Mouse (Mus musculus) ovary, postnatal 36 days (tissue): ENCODE measurements around the gene Elavl2.

Experiments
- DNase-seq: peaks from one replicate; pipeline ENCODE4 v3.0.0; 2022; ENCODE audit warnings: low spot score, mixed read lengths

Gene Elavl2

DNA sequence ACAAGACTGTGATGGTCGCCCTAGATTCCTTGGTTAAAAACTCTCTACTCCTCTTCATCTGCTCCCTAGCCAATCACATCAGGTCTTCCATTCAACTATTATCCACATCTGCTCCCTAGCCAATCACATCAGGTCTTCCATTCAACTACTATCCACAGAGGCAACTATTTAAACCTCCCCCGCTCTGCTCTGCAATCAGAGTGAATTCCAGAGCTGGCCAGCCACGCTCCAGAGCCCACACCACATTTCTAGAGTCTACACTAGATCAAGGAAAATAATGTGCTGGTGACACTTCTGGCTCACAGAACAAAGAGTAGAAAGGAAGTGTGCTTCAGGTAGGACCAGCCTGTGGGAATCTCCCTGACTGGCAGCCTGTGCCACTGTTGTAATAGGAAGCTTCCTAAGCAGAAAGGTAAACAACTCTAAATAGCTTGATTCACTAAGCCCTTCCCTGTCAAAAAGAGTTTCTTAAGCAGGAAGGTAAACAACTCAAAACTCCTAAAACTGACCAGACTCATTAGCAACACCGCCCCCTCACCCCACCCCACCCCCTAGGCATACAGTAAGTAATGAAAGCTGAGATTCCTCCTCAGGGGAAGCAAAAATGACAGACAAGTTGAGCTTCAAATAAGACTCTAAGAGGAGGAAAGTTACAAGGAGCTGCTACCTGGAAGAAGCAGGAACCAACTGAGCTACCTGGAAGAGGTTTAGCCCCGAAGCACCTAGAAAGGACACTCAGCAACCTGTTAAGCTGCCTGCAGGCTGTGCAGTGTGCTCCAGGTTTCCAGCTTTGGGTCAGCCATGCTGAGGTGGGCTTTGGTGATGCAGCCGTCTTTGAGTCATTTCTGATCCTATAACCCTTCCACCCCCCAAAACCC, 191.9 kb downstream of the Elavl2 start:
- no peak for DNase-seq
